Mouse (Mus musculus): ENCODE measurements around the gene Ccr8. TPM values are rescaled to one million over a fixed set of nuclear protein-coding genes. Genes with fewer than 3 reads are reported as not detected.

Ccr8 gene
- polyA plus RNA-seq, 2 experiments from 2014 or later: 71.1 to 116 TPM

DNA sequence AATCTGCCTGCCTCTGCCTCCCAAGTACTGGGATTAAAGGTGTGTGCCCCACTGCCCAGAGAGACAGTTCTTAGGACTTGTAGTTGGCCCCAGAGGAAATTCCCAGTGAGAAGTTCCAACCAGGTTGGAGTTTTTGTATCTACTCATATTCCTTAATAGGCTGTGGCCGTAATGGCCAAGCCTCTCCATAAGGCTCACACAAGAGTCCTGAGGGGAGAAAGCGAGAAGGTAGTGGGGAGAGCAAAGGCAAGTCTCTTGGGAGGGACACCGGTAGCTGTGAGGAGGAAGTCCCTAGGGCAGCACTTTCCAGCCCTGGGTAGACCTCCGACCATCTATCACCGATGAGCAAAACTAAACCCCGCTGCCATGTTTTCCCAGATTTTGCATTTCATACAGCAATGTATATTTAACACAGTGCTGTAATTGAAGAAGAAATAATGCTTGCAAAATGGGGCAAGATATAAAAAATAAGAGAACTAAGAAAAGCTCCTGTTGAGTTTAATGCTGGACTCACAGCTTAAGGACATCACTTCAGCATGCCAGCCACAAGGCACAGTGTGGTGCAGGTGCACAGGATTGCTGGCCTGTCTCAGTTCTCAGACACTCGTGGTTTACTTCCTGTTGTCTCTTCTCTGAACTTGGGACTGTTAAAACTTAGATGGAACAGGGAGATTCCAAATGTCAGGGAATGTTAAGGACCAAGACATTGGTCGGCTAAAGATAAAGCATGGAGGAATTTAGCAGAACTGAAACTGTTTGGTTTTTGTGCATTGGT, 41.3 kb downstream of the Ccr8 start:
- no peak for ATAC-seq

DNA sequence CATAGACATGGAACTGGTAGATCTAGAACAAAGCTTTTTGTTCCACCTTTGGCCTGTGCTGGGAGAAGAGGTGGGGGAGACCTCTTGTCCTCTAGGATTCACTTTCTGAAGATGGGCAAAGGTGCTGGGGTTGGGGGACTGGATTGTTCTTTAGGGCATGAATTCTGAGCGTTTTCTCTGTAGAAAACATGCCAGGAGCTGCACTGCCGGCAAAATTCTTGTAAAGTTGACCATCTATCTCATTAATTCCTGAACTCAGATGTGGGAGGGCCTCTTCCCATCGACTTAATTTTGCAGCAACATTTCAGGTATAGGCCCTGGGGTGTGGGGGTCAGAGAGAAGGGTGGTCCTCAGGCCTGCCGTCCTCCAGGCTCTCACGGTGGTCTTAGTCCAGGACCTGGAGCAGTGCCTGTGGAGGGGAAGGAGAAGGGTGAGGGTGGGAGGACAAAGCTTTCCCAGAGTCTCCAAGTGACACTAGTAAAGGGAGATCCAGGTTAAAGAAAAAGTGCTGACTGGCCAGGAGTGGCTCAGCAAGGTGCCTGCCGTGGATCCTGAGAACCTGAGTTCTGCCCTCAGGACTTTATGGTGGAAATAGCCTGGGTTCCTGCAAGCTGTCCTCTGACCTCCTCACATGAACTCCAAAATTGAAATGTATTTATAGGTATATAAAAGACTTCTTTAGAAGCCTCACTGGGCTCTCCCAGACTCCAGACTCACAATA, 42.0 kb downstream of the Ccr8 start:
- no peak for ATAC-seq

DNA sequence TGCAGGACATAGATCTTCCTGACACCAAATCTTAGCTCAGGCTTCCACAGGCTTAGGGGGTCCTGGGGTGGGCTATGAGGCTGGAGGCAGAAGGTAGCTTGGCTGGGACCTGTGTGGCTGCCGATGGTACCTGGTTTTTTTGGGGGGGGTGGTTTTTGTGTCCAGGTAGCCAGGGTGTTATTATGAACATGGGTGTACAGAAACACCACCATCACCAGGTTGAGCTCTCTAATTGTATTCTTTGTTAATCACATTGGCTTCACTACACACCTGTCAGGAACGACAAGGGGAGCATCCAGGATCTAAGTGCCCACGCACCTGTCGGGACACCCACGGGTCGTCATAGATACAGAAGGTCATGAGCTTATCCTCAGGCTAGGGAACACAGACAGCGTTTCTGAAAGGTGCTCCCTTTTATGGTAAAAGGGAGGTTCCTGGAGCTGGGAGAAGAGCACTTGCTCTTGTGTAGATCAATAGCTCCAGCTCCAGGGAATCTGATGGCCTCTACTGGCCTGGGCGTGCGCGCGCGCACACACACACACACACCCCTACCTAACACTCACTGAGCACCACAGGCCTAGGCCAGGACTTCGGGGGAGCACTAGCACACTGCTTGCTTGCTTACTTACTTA, 42.7 kb downstream of the Ccr8 start:
- ATAC-seq: no peak

DNA sequence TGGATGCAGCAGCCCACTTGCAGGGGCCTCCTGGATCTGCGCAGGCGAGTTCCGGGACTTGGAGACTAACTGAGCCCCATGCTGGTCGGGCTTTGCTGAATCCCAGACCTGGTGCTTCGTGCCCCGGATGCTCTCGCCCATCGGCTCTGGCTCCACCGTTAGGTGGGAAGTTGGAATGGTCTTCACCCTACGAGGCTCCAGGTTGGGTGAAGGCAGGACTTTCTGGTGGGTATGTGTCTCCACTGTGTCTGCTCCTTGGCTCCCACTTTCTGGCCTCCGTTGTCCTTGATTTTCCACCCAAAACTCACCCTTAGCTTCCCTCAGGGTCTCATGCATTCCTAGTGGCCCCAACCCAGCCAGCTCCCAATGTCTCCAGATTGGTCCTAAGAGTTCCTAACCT, 43.5 kb downstream of the Ccr8 start:
- ATAC-seq: no peak

DNA sequence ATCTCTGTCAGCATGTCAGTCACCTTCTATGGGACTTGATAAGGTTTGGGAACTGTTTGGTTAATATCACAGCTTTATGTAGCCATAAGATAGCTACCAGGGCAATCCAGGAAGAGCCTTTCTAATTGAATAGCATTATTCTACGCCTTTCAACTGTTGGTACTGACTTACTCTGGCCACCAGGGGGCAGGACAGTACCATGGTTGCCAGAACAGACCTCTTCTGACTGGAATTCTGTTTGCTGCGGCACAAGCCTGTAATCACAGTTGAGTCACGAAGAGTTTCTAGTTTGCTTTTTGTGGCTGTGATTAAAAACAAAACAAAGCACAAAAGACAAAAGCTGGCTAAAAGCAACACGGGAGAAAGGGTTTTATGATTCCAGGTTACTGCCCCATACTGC, 48.7 kb downstream of the Ccr8 start:
- ATAC-seq: peak; percentile 89

DNA sequence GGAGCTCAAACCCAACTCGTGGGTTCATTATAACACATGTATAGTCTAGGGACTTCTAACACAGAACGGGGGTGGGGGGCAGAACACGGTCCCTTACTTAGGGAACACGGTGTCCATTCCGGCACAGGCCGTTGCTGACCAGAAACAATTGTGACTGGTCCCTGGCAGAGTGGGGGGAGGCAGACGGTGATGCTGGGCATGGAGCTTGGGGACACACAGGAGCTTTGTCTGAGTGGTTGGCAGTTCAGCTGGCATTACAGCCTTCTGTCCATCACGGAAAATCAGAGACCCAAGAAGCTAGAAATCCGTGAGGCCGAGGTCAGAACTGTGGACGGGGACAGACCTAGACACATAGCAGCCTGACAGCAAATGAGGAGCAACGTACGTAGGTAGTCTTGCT, 52.6 kb downstream of the Ccr8 start:
- ATAC-seq: no peak

Other genes starting within 250 kb of the Ccr8 start
- gene Wdr48, start 197.2 kb upstream of the Ccr8 start, polyA plus RNA-seq (2017; shearing (Covaris generic)): 10 to 100 TPM; 38.6 to 46.9 TPM
- 1 to 10 TPM; 3.6 to 7.5 TPM for gene Gorasp1, start 154.5 kb upstream of the Ccr8 start, polyA plus RNA-seq (2017; shearing (Covaris generic))
- gene Ttc21a, start 154.5 kb upstream of the Ccr8 start, polyA plus RNA-seq (2017; shearing (Covaris generic)): under 1 TPM in 1 of 2 experiments, not detected in 1; 0.15 TPM
- gene Csrnp1, start 107.5 kb upstream of the Ccr8 start, polyA plus RNA-seq (2017; shearing (Covaris generic)): 10 to 100 TPM; 22.7 to 89.4 TPM
- not detected for gene Xirp1, start 68.5 kb upstream of the Ccr8 start, polyA plus RNA-seq (2017; shearing (Covaris generic))
- gene Cx3cr1, start 22.2 kb upstream of the Ccr8 start, polyA plus RNA-seq (2017; shearing (Covaris generic)): under 1 TPM in 1 of 2 experiments, not detected in 1; 0.15 TPM
- gene Slc25a38, start 18.3 kb downstream of the Ccr8 start, polyA plus RNA-seq (2017; shearing (Covaris generic)): 10 to 100 TPM; 21.0 to 24.3 TPM
- gene Rpsa, start 35.6 kb downstream of the Ccr8 start, polyA plus RNA-seq (2017; shearing (Covaris generic)): 1,000 to 10,000 TPM; 3,019 to 3,169 TPM
- under 1 TPM in 1 of 2 experiments, not detected in 1; 0.12 TPM for gene Mobp, start 57.6 kb downstream of the Ccr8 start, polyA plus RNA-seq (2017; shearing (Covaris generic))
- not detected for gene Myrip, start 209.4 kb downstream of the Ccr8 start, polyA plus RNA-seq (2017; shearing (Covaris generic))

Data from CD4-positive, CD25-positive, alpha-beta regulatory T cell, adult 4 months (primary cell).